Mouse (Mus musculus) CH12.LX (cell line): ENCODE results near the gene Nek11.

Experiments
- CTCF ChIP-seq, 2 experiments: IDR thresholded peaks in 1 of 2; conservative IDR thresholded peaks in 1 of 2; 2 replicates each; pipeline ENCODE4 v1.5.1; 2011 to 2012; ENCODE audit warnings: low read depth in 2 of 2, low read length in 2 of 2, improper control_type of control experiment in 1 of 2, inconsistent platforms in 1 of 2, mild to moderate bottlenecking in 1 of 2, moderate library complexity in 1 of 2
- EP300 ChIP-seq: IDR thresholded peaks from 2 replicates; pipeline ENCODE4 v1.6.1; 2011; ENCODE audit warnings: low read length, improper control_type of control experiment
- GABPA ChIP-seq: IDR thresholded peaks from 2 replicates; pipeline ENCODE4 v1.6.1; 2012; ENCODE audit warnings: low read depth, low read length, improper control_type of control experiment, inconsistent platforms; ENCODE audit not compliant: insufficient replicate concordance
- KAT2A ChIP-seq: IDR thresholded peaks from 2 replicates; pipeline ENCODE4 v1.6.1; 2012; ENCODE audit warnings: low read length, improper control_type of control experiment, inconsistent platforms; ENCODE audit not compliant: insufficient replicate concordance
- NRF1 ChIP-seq: IDR thresholded peaks from 2 replicates; pipeline ENCODE4 v1.6.1; 2014; ENCODE audit warnings: low read depth, mild to moderate bottlenecking, inconsistent platforms, low read length, improper control_type of control experiment, moderate library complexity
- POLR2A ChIP-seq: IDR thresholded peaks from 2 replicates; pipeline ENCODE4 v1.6.1; 2011; ENCODE audit warnings: low read depth, mild to moderate bottlenecking, improper control_type of control experiment, low read length
- SIN3A ChIP-seq: IDR thresholded peaks from 2 replicates; pipeline ENCODE4 v1.6.1; 2012; ENCODE audit warnings: low read length, improper control_type of control experiment, inconsistent platforms

DNA sequence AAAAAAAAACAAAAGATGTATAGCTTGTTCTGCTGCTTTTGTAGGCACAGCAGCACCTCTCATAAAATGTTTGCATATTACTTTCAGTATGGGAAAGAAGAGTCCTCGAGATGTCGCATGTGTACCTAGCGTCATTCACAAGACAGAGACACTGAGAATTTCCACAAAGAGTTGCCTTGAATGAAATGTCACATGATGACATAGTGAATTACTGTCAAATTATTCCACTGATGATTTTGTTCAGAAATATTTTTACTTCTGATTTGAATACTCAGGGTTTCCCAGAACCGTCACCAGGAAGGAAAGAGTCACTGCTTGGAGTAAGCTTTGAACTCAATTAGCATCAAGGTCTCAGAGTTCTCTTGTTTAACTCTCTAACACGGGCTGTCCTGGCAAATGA is 7.9 kb downstream of the Nek11 start:
- TF ChIP-seq GABPA (no peak), SIN3A (no peak), CTCF (conservative IDR thresholded peaks at IDR 0.05 in 1 of 2, IDR thresholded peaks at IDR 0.05 in 1 of 2; ENCODE audit: low read depth in 2 of 2, low read length in 2 of 2) (no peak), KAT2A (no peak), POLR2A (no peak), EP300 (peak; percentile 59; the same call in 1 of the 2 replicates), NRF1 (no peak)
